Mouse (Mus musculus) 3134 (cell line): ENCODE results near the gene Nudt1.
A peak's percentile ranks its signal among the peaks of the same experiment; 100 is the strongest.

ENCODE experiments used
- DNase-seq: peaks from one replicate; pipeline ENCODE4 v3.0.0-alpha.2; 2011; ENCODE audit warnings: low spot score; ENCODE audit not compliant: insufficient read length; ENCODE audit errors: extremely low read depth

Gene Nudt1

DNA sequence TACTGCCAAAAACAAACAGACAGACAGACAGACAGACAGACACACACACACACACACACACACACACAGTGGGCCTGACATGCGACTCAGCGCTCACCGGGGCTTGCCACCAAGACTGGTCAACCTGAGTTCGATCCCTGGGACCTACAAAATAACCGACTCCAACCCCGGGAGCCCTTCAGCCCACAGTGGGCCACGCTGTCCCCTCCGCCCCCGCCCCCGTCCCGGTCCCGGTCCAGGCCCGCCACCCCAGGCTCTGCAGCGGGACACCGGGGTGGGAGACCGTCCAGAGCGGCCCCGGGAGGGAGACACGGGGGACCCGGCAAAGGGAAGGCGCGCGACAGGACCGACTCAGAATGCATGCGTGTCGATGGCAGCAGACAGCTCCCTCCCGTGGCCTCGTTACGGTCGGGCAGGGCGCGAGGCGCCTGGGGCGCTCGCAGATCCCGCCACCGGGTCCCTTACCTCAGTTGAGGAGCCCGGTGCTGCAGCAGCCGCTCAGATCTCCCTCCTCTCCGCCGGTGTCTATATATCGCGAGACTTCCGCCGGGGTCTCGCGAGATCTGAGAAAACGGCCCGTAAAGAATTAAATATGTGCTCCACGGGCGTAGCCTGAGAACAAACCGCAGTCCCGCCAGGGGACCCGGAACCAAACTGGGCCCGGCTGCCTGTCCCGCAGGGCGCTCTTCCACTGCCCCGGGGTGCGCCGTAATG lies at the start of gene Nudt1, which contains the start of gene Mad1l1:
Nudt1 (plus strand) TSS at position 615 of the 714 bp plus-strand sequence.
Mad1l1 (minus strand) TSS at position 511 of the 714 bp plus-strand sequence.
- DNase-seq = peak; percentile 93

GRCm38 (mm10) chr5:140276779-140277178 lies 44.7 kb upstream of the Nudt1 start:
- no peak for DNase-seq

DNA sequence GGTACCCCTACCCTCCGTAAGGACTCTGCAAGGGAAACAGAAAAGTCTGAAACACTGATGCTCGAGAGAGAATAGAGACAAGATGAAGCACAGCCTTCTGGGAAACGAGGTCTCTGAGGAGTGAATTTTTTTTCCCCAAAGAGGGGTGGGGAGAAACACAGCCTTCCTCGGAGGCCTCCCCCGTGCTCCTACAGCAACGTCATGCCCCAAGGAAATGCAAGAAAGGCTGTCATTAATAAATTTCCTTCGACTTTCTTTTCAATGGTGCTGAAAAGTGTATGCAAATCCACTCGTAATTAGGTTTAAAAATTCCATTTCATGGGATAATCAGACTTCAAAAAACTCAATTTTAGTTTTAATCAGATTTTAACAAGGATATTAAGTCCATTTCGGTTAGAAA lies 41.3 kb upstream of the Nudt1 start:
- no peak for DNase-seq

DNA sequence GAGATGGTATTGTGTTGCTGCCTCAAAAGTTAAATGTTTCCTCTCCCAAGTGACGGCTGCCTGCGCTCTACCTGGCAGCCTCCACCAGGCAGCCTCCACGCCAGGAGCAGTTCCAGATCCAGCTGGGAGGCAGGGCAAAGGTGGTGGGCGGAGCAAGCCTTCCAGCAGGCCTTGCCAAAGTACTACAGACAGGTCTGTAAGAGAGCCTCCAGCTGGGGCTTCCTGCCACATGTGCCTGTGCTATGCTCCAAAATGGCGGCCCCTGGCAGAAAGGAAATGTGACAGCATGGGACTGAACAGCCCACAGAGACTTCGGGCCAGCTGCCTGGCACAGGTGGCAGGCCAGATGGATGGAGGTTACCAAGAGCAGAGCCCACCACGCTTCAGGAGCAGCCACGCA lies 39.1 kb upstream of the Nudt1 start:
- no peak for DNase-seq

DNA sequence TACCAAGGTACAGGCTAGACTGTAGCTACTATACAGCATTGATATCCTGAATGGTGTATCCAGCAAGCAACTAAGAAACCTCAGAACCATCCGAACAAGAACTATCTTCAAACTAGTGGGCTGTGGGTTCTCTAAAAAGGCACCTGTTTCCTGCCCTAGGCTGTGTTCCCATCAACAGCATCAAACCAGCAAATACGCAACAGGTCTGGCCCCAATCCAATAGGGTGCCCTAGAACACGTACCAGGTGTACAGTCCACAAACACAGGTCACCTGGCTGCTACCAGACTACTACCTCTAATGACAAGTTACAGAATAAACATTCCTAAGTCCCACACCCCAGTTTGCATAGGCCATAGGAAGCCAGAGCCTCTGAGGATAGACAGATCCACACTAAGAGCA lies 38.6 kb upstream of the Nudt1 start:
- no peak for DNase-seq

GRCm38 (mm10) chr5:140284011-140284410 lies 37.4 kb upstream of the Nudt1 start:
- no peak for DNase-seq

DNA sequence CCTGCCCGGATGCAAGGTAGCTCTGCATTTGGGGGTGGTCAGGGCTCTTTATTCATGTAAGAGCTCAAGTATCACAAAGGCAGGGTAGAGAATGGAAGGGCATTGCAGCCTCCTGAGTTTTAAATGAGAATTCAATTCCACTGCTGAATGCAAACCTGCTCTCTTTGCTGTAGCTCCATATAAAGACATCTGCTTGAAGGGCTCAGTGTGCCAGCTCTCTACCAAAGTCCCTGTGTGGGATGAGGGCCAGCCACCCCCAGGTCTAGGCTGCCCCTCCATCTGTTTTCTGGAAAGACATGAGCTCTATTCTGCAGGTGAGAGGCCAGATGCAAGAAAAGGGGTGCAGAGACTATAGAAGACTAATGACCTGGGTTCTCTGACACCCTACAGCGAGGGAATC lies 36.7 kb upstream of the Nudt1 start:
- DNase-seq = no peak

DNA sequence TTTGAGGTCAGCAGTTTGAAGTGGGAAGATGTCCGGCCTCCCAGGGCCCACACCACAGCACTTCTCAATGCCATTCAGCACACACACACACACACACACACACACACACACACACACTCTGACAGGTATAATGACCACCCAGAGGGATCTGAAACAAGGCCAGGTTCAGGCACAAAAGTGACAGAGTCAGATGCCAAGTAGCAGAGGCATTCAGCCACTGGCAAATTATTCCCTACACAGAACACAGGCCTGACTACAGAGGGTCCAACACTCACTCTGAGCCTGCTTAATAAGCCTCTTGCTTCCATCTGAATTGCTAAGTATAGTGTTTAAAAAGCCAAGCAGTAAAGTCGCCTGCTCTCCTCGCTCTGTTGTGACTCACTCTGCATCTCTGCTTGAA lies 33.2 kb upstream of the Nudt1 start:
- no peak for DNase-seq

DNA sequence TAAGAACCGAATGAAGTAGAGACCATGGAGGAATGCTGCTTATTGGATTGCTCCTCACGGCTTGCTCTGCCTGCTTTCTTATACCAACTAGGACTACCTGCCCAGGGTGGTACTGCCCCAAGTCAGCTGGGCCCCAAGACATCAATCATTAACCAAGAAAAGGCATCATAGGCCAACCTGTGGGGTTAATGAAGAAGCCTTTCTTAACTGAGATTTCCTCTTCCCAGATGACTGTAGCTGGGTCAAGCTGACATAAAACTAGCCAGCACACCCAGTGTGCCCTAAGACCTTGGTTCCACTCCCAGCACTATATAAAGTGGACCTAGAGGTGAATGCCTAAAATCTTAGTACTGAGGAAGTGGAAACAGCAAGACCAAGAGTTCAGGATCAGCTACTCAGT lies 32.3 kb upstream of the Nudt1 start:
- no peak for DNase-seq

DNA sequence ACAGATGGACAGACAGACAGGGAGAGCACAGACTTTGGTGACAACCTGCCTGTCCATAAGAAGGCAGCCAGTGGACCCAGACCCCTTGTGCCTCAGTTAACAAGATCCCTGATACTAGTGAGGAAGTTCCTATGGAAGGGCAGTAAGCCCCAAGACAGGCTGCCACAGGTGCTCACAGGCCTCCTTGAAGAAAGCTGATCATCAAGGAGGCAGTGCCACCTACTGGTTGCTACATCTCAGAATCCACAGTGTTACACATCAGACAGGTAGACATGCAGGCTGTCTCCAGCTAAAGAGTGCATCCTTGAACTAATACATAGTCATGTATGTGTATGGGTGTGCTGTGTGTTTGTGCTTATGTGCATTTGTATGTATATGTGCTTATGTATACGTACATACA lies 29.3 kb upstream of the Nudt1 start:
- no peak for DNase-seq

DNA sequence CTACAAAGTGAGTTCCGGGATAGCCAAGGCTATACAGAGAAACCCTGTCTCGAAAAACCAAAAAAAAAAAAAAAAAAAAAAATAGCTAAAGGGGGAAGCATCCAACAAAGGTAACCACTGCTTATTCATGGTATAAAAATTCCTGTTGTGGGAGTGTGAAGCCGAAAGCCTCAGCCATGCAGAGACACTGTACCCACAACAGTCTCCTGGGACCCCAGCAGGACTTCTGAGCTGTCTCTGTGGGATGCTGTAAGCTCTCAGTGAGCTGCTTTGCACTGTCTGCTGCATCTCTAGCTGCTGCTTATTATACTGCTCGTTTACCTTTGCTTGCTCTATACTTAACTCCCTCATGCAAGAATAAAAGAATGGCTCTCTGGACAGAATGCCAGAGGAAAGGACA lies 23.2 kb upstream of the Nudt1 start:
- DNase-seq = peak; percentile 51

- DNase-seq = no peak
Measured at GRCm38 (mm10) chr5:140306016-140306415, 15.4 kb upstream of the Nudt1 start.

DNA sequence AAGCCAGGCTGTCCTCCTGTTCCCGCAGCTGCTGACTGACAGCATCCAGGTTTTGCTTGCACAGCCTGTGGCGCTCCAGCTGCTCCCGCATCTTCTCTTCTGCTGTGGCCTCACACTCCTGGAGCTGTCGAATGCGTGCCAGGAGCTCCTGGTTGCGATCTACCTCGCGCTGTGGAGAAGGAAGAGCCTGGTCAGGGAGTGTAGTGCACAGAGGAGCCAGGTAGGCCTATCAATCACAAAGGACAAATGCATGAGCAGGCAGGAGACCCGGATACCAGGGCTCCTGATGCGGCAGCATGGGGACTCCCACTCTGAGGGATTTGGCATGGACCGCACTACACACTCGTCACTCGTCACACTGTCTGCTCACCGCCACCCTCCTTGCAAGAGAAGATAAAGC lies 13.9 kb upstream of the Nudt1 start:
- DNase-seq = no peak

DNA sequence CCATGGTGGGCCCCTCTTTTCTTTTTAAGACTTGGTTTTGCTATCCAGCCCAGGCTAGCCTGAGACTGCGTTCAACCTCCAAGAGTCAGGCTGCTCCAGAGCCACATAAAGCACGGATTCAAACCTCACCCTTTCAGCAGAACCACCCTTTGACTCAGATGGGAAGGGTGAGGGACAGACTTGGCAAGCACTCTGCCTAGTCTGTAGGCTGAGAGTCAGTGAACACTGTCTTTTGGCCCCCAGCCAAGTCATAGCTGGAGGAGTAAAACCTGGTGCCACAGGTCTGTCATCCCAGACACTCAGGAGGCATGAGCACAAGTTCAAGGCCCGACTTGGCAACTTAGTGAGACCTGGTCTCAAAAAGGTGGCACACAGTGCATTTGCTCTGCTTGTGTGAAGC lies 4.7 kb upstream of the Nudt1 start:
- DNase-seq = no peak

- no peak for DNase-seq
Measured at GRCm38 (mm10) chr5:140321756-140322575, 510 bp downstream of the Nudt1 start.

GRCm38 (mm10) chr5:140324058-140324457 lies 2.6 kb downstream of the Nudt1 start:
- DNase-seq = no peak

GRCm38 (mm10) chr5:140331615-140332512 lies 10.4 kb downstream of the Nudt1 start, which contains the start of gene Mrm2:
Gene Mrm2 (minus strand): TSS chr5:140331898.
- peak; percentile 88 for DNase-seq

GRCm38 (mm10) chr5:140332519-140332918 lies 11.1 kb downstream of the Nudt1 start:
- DNase-seq = no peak

DNA sequence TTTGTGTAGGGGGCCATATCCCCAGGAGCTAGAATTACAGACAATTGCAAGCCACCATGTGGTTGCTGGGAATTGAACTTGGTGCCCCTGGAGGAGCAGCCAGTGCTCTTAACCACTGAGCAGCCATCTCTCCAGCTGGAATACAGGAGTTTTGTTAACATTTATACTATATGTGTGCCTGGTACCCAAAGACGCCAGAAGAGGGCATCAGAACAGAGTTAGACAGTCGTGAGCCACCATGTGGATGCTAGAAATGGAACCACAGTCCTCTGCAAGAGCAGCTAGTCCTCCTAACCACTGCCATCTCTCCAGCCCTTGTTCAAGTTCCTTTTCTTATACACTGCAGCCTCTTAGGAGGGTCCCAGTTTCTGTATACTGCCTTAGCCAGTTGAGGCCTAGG lies 12.2 kb downstream of the Nudt1 start:
- peak; percentile 46 for DNase-seq

GRCm38 (mm10) chr5:140336680-140337079 lies 15.2 kb downstream of the Nudt1 start:
- DNase-seq = no peak

GRCm38 (mm10) chr5:140338779-140339178 lies 17.3 kb downstream of the Nudt1 start:
- no peak for DNase-seq
